Mouse (Mus musculus): Measurements from ENCODE around the gene Pank2. TPM values are rescaled to one million over a fixed set of nuclear protein-coding genes. Genes with fewer than 3 reads are reported as not detected.

The Pank2 gene
- polyA plus RNA-seq, 1 experiment from 2014 or later, result 21.7 TPM

DNA sequence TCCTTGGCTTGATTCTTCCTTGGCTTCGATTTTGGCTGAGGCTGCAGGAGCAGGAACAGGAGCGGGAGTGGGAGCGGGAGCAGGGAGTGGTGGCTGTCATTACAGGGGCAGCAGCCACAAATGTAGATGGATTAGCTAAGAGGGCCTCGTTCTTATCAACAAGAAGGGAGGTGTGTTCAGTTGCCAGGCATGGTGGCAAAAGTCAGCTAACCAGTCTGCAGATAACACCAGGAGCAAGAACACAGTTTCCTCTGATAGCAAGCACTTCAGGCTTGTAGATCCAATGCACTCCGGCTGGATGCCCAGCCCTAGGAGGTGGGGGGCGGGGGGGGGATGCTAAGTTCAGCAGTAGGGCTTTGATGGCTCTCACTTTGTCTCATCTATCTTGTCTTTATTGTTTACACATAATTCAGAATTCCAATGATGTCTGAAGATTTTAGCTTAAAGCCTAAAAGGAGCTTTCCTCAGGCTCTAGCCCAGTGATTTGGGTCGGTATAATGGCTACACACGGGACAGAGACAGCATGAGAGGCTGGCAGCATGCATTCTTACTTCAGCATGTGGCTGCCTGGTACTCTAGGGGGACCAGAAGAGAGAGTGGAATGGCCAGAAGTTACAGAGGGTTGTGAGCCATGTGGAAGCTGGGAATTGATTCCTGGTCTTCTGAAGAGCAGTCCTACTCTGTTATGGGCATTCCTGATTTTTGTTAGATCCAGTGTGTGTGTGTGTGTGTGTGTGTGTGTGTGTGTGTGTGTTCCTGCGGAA lies 1.6 kb upstream of the Pank2 start:
- H3K27ac ChIP-seq (replicated peaks), result peak overlapping the region; percentile 100
- no peaks in the 10 kb centered on the region for H3K9me3 ChIP-seq (replicated peaks)
- peak; percentile 33 for ATAC-seq (ENCODE audit: insufficient read depth)
- H3K36me3 ChIP-seq (replicated peaks), result peaks cover 11% of the 10 kb centered on the region; the same call in 1 of the 2 replicates
- H3K9ac ChIP-seq, result peak overlapping the region; percentile 96; the same call in 1 of the 2 replicates
- peak overlapping the region; percentile 87 for H3K4me3 ChIP-seq (replicated peaks)
- WGBS (ENCODE audit: insufficient replicate concordance), result 20% methylated on average over 9 of the region's 9 CpGs
- H3K4me2 ChIP-seq, result peak overlapping the region; percentile 87
- peaks cover 78% of the 10 kb centered on the region for H3K4me1 ChIP-seq (replicated peaks)
- no peaks in the 10 kb centered on the region for H3K27me3 ChIP-seq

DNA sequence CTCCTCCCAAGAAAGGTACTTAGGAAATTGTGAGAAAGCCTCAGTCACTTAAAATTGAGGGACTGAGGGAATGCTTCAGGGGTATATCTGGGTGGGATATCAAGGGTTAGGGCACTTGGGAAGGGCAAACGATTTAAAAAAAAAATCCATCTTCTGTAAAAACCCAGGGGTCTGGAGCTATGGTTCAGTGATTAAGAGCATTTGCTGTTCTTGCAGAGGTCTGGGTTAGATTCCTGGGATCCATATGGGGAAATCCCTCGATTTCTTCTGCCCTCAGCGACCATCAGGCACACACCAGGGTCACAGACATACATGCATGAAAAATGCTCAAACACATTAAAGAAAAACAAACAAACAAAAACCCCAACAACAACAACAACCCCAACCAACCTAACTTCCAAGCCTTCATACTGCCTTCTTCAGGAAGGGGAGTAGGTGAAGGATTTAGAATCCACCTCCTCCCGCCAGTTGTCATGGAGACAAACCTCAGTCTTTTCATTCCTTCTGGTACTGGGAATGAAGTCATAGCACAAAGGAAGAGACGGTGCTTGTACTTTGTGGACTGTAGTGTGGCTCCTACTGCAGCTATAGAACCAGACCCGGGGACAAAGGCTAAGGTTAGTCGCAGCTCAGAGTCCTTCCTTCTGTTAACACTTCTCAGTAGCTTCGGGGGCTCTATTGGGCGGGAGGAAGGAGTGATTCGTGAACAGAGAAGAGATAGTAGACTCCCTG lies 648 bp upstream of the Pank2 start:
- Histone ChIP-seq H3K9me3 (replicated peaks) (no peaks in the 10 kb centered on the region), H3K9ac (peak overlapping the region; percentile 96), H3K4me1 (replicated peaks) (peaks cover 79% of the 10 kb centered on the region), H3K27me3 (no peaks in the 10 kb centered on the region), H3K36me3 (replicated peaks) (peaks cover 11% of the 10 kb centered on the region; the same call in 1 of the 2 replicates), H3K4me2 (peak overlapping the region; percentile 87), H3K4me3 (replicated peaks) (peak overlapping the region; percentile 87), H3K27ac (replicated peaks) (peak overlapping the region; percentile 100)
- 9% methylated on average over 10 of the region's 10 CpGs for WGBS (ENCODE audit: insufficient replicate concordance)
- peak; percentile 22 for ATAC-seq (ENCODE audit: insufficient read depth)

DNA sequence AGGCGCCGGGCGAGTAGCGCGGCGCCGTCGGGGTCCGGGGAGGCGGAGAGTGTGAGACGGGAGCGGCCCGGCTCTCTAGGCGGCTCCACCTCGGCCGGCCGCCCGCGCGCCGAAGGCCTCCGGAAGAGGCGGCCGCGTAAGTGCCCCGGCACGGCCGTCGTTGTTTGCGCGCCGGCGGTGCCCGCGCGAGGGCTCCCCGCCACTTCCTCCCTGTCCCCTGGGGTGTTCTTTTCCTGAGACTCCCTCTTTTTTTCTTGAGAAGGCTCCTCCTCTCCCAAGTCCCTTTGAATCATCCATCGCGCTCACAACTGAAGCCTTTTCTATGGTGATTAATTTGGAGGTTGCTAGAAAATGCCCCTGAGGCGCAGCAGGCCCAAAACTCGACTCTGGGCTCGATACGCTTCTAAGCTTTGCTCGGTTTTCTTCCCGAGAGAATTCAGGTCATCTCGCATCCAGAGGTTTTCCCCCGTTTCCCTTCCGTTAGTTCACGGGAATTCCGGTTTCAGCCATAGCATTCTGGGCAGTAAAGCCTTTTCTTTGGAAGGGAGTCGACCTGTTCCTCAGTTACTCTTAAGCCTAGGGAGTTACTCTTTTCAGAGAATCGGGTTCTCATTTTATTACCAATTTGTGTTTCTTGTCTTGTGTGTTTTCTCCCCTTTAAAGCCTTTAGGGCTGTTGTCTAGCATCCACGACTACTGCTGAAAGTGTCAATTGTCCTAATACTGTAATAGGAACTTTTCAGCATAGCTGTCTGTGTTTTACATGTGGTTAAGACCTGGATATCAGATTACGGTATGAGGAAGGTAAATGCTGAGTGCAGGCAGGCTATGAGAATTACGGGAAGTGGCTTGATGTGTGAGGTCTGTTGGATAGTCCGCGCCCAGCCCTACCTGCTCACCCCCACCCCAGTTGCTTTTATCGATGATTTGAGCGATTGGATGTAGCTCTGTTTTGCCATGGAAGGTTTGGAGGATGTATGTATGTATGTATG lies 680 bp downstream of the Pank2 start:
- peak; percentile 82 for ATAC-seq (ENCODE audit: insufficient read depth)
- WGBS (ENCODE audit: insufficient replicate concordance), result 0% methylated on average over 58 of the region's 59 CpGs
- H3K9ac ChIP-seq, result peak overlapping the region; percentile 96
- peak overlapping the region; percentile 100 for H3K27ac ChIP-seq (replicated peaks)
- H3K4me2 ChIP-seq, result peak overlapping the region; percentile 73
- no peaks in the 10 kb centered on the region for H3K9me3 ChIP-seq (replicated peaks)
- H3K36me3 ChIP-seq (replicated peaks), result peaks cover 11% of the 10 kb centered on the region; the same call in 1 of the 2 replicates
- no peaks in the 10 kb centered on the region for H3K27me3 ChIP-seq
- peak overlapping the region; percentile 87 for H3K4me3 ChIP-seq (replicated peaks)
- peaks cover 75% of the 10 kb centered on the region for H3K4me1 ChIP-seq (replicated peaks)

DNA sequence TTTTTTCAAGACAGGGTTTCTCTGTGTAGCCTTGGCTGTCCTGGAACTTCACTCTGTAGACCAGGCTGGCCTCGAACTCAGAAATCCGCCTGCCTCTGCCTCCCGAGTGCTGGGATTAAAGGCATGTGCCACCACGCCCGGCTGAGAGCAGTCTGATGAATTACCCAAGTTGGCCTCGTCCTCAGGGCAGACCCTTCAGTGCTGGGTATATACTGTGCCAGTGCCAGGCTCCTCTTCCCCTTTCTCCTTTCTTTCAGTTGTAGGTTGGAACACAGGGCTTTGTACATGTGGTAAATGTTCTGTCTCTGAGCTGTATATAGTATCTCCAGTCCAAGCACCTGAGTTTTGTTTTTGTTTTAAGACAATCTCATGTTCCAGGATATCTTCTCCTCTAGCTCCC lies 1.7 kb downstream of the Pank2 start:
- H3K27ac ChIP-seq (replicated peaks), result peak overlapping the region; percentile 100
- H3K27me3 ChIP-seq, result no peaks in the 10 kb centered on the region
- no peaks in the 10 kb centered on the region for H3K9me3 ChIP-seq (replicated peaks)
- H3K36me3 ChIP-seq (replicated peaks), result peaks cover 15% of the 10 kb centered on the region; the same call in 1 of the 2 replicates
- peak overlapping the region; percentile 96 for H3K9ac ChIP-seq
- peaks cover 68% of the 10 kb centered on the region for H3K4me1 ChIP-seq (replicated peaks)
- H3K4me3 ChIP-seq (replicated peaks), result peak overlapping the region; percentile 87
- peak overlapping the region; percentile 73 for H3K4me2 ChIP-seq
- no peak for ATAC-seq (ENCODE audit: insufficient read depth)
- 44% methylated on average over 6 of the region's 6 CpGs for WGBS (ENCODE audit: insufficient replicate concordance)

DNA sequence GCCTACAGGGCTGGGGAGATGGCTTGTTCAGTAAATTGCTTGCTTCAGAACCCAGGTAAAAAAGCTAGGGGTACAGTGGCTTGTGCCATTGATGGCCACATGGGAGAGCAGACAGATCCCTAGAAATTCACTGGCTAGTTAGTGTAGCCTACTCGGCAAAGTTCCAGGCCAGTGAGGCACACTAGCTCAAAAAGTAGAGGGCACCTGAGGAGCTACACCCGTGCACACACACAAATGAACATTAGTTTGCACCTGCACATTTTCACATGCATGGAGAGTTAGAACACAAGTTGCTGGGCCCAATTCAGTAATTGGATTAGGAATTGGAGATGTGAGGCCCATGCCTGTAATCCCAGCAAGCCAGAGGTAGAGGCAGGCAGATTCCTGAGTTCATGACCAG lies 2.8 kb downstream of the Pank2 start:
- WGBS (ENCODE audit: insufficient replicate concordance), result 89% methylated on average over 2 of the region's 2 CpGs
- ATAC-seq (ENCODE audit: insufficient read depth), result no peak
- no peaks in the 10 kb centered on the region for H3K9me3 ChIP-seq (replicated peaks)
- peak overlapping the region; percentile 73 for H3K4me2 ChIP-seq
- H3K27ac ChIP-seq (replicated peaks), result peak overlapping the region; percentile 100; the same call in 1 of the 2 replicates
- peaks cover 57% of the 10 kb centered on the region for H3K4me1 ChIP-seq (replicated peaks)
- peak overlapping the region; percentile 96; the same call in 1 of the 2 replicates for H3K9ac ChIP-seq
- peaks cover 24% of the 10 kb centered on the region for H3K36me3 ChIP-seq (replicated peaks)
- H3K27me3 ChIP-seq, result no peaks in the 10 kb centered on the region
- H3K4me3 ChIP-seq (replicated peaks), result no peak overlapping the region

DNA sequence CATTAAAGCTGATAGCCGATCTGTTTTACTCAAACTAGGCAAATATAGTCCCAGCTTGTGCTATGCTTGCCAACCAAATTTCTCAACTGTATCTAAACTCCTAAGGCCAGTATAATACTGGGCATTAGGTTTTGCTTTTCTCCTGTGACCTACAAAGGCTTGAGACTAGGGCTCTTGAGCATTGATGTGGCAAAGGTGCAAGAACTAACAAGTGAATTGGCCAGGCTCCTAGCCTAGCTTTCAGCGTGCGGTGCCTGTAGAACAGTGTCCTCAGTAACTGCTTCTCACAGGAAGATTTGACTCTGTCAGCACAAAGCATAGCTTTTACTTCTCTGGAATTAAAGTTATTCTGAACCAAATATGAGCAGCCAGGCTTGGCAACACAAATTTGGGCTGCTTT lies 13.2 kb downstream of the Pank2 start:
- Histone ChIP-seq H3K27ac (replicated peaks) (no peak overlapping the region), H3K27me3 (no peaks in the 10 kb centered on the region), H3K9ac (no peak overlapping the region), H3K4me3 (replicated peaks) (no peak overlapping the region), H3K4me2 (no peak overlapping the region), H3K4me1 (replicated peaks) (no peaks in the 10 kb centered on the region), H3K36me3 (replicated peaks) (peaks cover 84% of the 10 kb centered on the region), H3K9me3 (replicated peaks) (no peaks in the 10 kb centered on the region)
- no peak for ATAC-seq (ENCODE audit: insufficient read depth)
- WGBS (ENCODE audit: insufficient replicate concordance), result 87% methylated on average over 3 of the region's 3 CpGs

DNA sequence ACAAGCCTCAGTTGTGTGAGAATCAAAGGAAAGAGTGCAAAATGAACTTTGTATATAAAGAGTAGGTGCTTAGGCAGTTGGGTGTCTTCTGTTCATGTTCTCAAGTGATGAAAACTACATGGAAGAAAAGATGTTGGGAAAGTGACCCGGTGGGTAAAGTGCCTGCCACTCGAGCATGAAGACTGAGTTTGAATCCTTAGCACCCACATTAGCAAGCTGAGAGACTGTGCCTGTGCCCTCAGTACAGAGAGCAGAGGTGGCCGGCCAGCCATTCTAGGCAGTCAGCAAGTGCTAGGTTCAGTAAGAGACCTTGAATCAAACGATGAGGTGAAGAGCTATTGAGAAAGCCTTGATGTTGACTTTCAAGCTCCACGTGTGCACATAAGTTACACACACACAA lies 14.4 kb downstream of the Pank2 start:
- H3K4me2 ChIP-seq, result no peak overlapping the region
- H3K4me1 ChIP-seq (replicated peaks), result no peaks in the 10 kb centered on the region
- no peak overlapping the region for H3K4me3 ChIP-seq (replicated peaks)
- ATAC-seq (ENCODE audit: insufficient read depth), result no peak
- H3K27me3 ChIP-seq, result no peaks in the 10 kb centered on the region
- no peak overlapping the region for H3K27ac ChIP-seq (replicated peaks)
- H3K9me3 ChIP-seq (replicated peaks), result no peaks in the 10 kb centered on the region
- peaks cover 87% of the 10 kb centered on the region for H3K36me3 ChIP-seq (replicated peaks)
- 77% methylated on average over 5 of the region's 5 CpGs for WGBS (ENCODE audit: insufficient replicate concordance)
- H3K9ac ChIP-seq, result no peak overlapping the region

DNA sequence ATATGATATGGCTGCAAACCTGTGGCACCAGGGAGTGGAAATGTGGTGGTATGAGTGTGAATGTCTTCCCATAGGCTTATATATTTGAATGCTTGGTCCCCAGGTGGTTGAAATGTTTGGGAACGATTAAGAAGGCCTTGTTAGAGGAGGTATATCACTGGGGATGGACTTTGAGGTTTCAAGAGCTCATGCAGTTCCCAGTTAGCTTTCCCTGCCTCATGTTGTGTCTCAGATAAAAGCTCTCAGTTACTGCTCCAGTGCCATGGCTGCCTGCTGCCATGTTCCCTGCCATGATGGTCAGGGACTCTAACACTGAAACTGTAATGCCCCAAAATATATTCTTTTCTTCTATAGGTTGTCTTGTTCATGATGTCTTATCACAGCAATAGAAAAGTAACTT lies 19.3 kb downstream of the Pank2 start:
- ATAC-seq (ENCODE audit: insufficient read depth), result no peak
- Histone ChIP-seq H3K36me3 (replicated peaks) (peaks cover 90% of the 10 kb centered on the region), H3K9me3 (replicated peaks) (no peaks in the 10 kb centered on the region), H3K4me3 (replicated peaks) (no peak overlapping the region), H3K9ac (no peak overlapping the region), H3K27me3 (no peaks in the 10 kb centered on the region), H3K4me2 (no peak overlapping the region), H3K4me1 (replicated peaks) (0 out of 2 replicates have a peak, but pooled peaks cover 2% of the 10 kb centered on the region), H3K27ac (replicated peaks) (no peak overlapping the region)
- WGBS (ENCODE audit: insufficient replicate concordance), result 74% methylated on average over 1 of the region's 1 CpGs

DNA sequence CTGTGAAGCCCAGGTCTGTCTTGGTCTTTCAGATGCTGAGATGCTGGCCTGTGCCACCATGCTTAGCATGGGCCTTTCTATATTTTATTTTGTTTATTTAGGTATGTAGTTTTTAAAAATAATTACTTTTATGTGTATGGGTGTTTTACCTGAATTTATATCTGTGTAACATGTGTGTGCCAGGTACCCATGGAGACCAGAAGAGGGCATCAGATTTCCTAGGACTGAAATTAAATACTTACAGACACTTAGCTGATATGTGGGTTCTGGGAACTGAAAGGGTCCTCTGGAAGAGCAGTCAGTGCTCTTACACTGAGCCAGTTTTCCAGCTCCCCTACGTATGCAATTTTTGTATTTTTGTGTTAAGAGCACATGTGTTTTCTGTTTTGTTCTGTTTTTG lies 24.0 kb downstream of the Pank2 start:
- Histone ChIP-seq H3K27me3 (no peaks in the 10 kb centered on the region), H3K4me2 (no peak overlapping the region), H3K27ac (replicated peaks) (no peak overlapping the region), H3K9me3 (replicated peaks) (no peaks in the 10 kb centered on the region), H3K4me1 (replicated peaks) (0 out of 2 replicates have a peak, but pooled peaks cover 2% of the 10 kb centered on the region), H3K4me3 (replicated peaks) (no peak overlapping the region), H3K9ac (no peak overlapping the region), H3K36me3 (replicated peaks) (peaks cover 88% of the 10 kb centered on the region)
- ATAC-seq (ENCODE audit: insufficient read depth), result no peak
- WGBS (ENCODE audit: insufficient replicate concordance), result 93% methylated on average over 1 of the region's 1 CpGs

DNA sequence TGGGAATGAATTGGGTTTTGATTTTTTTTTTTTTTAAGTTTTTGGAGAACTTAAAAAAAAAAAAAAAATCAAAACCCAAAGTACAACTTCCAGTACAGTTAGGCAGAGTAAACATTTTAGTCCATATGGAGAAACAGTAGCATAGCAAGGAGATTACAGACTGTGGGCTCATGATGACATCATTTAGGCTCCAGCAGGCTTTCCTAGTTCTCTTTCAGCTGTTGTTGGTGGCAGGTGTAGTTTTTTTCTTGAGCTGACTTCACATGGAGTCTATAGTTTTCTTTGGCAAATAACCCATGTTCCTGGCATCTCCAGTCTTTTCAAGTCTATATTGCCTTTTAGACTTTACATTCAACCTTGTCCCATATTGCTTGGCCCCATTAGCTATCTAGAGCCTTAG lies 28.4 kb downstream of the Pank2 start:
- H3K4me2 ChIP-seq, result no peak overlapping the region
- H3K4me3 ChIP-seq (replicated peaks), result no peak overlapping the region
- no peak overlapping the region for H3K27ac ChIP-seq (replicated peaks)
- no peaks in the 10 kb centered on the region for H3K9me3 ChIP-seq (replicated peaks)
- H3K36me3 ChIP-seq (replicated peaks), result peaks cover 94% of the 10 kb centered on the region
- no peaks in the 10 kb centered on the region for H3K4me1 ChIP-seq (replicated peaks)
- ATAC-seq (ENCODE audit: insufficient read depth), result no peak
- no peak overlapping the region for H3K9ac ChIP-seq
- H3K27me3 ChIP-seq, result no peaks in the 10 kb centered on the region
